Mouse (Mus musculus) heart, adult 18-20 months (tissue): ENCODE results near the gene Fam163b. TPM values are rescaled to one million over a fixed set of nuclear protein-coding genes. Genes with fewer than 3 reads are reported as not detected.
A peak's percentile ranks its signal among the peaks of the same experiment; 100 is the strongest.

Experiments used
- DNase-seq, 2 experiments: peaks; one replicate each; pipeline ENCODE4 v3.0.0; 2021 to 2022; ENCODE audit warnings: mixed read lengths in 1 of 2
- total RNA-seq, 2 experiments: library from RNA; stranded (reverse); gene quantifications; 2 replicates each; pipeline ENCODE4 v1.2.3; 2021

Gene Fam163b
- total RNA-seq, 2 experiments from 2014 or later: 0.37 to 0.39 TPM

DNA sequence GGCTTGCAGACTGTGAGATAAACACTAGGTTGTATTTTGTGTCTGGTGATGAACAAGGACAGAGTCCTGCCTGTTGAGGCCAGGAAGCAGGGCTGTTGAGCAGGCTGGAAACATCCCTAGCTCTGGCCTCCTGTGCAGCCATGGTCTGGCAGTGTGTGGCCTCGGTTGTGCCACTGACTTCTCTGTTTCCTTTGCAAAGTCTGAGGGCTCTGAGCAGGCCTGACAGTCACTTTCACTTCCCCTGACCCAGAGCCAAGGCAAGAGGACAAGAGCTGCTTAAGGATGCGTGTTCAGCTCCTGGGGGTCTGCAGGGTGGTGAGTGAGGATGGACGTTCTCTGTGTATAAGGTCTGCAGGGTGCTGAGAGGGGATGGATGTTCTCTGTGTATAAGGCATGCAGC is 13.3 kb downstream of the Fam163b start:
- no peak for DNase-seq

DNA sequence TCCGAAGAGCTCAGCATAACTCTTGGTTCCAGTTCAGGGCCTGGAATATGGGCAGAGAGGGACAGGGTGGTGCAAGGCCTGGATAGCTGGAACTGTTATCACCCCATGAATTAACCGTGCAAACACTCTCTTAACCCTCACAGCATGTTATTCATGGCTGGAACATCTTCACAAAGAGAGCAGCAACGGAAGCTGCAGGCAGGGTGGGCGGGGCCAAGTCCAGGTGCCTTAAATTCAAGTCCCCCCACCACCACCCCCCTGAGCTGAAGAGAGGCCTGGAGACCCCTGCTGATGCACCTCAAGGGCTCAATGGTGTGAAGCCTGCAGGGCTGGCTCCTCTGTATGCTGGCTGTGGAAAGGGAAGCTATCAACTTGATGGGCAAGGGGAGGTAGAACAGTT is 15.8 kb downstream of the Fam163b start:
- DNase-seq: no peak

DNA sequence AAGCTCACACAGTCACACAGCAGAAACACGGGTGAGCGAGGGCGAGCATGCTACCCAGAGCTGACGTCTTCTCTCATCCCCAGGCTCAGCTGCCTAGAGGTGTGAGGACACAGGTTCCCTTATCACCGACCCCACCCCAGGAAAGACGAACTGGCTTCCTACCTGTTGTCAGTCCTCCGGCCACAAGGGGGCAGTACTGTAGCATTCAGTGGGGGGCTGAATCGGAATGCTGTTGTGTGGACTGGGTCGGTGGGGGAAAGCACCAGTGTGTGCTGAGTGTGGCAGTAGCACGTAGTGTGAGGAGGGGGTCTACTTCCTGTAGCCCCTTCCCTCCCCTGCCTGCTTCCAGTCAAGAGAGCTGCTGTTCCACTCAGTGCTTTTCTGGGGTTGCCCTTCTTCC is 16.3 kb downstream of the Fam163b start:
- DNase-seq: peak; percentile 39 to 83

DNA sequence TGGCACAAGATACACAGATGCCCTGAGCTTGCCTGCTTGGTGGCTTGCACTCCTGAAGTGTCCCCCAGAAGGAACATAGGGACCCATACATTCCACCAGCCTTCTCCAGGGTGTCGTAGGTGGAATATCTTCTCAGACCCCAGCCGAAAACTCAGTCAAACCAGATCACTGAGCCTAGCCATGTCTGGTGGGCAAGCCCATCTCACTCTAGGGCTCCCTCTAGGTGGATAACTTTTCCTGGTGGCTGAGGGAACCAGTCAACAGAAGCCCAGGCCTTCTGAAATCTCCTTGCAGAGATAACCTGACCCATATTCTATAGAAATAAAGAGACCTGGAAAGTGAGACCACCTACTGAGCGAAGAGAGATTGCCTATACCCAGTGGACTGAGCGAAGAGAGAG is 19.2 kb downstream of the Fam163b start:
- no peak for DNase-seq

DNA sequence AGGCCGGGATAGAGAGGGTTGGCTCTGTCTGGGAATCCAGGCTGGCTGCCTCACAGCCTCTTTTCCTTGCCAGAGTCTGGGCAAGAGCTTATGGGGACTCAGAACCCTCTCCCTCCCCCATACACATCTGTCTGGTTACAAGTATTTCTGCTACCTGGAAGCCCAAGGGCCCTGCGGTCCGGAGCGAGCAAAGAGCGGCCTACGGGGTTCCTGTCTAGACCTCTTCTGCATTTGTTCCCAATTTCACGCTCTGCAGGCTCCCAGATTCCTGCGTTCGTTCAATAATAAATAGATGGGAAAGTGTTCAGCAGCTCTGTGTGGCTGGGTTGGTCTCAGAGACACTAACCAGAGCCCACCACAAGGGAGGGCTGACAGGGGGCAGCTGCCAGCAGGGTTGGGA is 19.7 kb downstream of the Fam163b start:
- DNase-seq: no peak

DNA sequence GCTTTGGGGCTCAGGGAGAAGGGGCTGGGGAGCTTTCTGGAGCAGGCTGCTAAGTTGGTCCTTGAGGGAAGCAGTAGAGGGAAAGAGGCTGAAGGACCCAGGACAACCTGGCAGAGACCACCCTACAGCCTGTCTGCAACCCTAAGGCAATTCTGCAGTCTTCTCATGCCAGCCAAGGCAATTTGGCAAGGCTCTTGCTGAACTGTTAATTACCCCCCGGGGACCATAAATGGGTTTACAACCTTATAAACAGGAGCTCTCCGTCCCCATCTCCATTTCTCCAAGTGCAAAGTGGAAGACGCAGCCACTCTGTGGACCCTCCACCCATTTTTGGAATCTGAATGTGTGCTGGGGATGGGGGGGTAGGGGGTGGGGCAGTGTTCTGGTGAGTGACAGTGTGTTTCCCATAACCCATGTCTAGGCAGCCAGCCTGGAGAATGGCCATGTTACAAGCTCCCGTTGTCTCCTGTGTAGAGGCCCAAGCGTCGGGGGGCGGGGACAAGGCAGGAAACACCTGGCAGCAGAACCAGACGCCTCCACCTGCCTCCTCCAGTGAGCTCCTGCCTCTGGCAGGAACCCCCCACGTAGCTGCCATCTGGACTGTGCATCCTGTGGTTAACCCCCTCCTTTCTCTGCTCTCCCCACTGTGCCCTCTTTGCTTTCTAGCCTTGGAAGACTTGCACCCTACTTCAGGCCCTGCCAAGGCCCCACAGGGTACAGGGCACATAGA is 20.5 kb downstream of the Fam163b start:
- peak in 1 of 2 experiments; percentile 22 for DNase-seq

DNA sequence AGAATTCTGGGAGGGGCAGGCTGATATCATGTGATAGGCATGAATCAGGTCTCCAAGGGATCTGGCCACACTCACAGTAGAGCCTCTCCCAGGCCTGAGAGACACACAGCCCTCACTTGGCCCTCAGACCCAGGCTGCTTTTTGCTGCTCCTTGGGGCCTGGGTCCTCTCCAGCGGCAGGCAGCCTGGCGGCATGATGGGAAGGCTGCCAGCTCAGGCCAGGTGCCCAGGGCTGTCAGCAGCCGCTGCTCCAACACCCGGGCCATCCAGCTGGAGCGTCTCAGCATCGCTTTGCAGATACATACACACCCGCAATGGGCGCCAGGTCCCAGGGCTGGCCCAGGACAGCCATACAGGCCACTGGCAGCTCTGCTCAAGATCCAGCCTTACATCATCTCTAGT is 22.1 kb downstream of the Fam163b start:
- peak; percentile 76 to 88 for DNase-seq

DNA sequence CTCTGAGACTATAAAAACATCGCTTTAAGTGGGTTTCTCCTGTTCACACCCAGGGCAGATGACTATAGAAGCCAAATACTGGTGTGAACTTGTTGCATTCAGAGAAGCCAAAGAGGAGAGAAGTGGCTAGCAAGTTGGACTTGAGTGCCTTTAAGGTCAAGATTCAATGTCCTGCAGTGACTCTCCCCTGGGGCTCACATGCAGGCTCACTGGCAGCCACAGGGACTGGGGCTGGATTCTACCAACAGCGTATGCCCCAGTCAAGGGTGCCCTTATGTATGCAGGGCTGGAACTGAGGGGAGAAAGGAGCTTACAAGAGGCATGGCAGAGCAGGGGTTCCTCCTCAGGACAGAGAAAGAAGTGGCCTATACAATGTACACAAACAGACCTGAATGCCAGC is 22.5 kb downstream of the Fam163b start:
- DNase-seq: no peak

DNA sequence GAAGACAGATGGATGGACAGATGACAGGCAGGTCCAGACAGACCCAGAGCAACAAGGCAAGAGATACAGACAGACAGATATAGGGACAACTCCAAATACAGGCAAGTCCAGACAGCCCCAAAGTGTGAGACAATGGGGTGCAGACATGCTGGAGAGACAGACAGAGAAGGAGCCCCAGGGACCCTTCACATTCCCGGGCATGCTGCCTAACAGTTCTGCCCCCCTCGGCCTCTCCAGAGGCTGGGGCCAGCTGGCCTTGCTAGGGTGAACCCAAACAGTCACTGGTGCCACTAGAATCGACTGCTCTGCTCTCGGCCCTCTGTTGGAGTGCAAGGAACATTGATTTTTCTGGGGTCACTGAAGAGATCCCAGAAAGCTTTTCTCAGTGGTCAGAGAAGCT is 23.8 kb downstream of the Fam163b start:
- no peak for DNase-seq

DNA sequence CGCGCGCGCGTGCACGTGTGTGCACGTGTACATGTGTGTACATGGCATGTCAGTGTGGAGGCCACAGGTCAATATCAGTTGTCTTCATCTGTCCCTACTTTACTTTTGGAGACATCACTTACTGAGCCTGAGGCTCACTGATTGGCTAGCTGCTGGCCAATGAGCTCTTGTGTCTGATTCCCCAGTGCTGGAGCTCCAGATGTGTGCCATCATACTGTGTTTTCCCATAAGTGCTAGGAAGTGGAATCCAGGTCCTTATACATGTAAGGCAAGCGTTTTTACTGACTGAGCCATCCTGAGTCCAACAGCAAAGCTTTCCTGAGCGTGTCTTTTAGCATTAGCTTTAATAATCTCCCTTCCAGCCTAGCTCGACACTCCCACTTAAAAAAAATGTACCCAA is 28.1 kb downstream of the Fam163b start:
- DNase-seq: no peak

DNA sequence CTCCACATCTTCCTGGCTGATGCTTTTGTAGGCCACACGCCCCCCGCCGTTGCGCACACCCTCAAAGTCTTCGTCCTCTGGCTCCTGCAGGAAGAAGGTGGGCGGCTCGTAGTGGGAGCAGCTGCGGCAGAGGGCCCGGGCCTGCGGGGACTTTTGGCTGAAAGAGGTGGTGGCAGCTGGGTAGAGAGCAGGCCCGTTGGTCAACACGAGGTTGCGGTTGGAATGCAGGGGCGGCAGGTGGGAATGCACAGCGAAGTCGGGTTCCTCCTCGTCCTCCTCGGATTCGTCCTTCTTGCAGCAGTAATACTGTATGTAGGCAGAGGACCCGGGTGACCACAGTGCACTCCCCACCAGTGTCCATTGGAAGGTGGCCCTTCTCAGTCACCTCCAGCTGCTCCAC is 29.7 kb downstream of the Fam163b start:
- no peak for DNase-seq

DNA sequence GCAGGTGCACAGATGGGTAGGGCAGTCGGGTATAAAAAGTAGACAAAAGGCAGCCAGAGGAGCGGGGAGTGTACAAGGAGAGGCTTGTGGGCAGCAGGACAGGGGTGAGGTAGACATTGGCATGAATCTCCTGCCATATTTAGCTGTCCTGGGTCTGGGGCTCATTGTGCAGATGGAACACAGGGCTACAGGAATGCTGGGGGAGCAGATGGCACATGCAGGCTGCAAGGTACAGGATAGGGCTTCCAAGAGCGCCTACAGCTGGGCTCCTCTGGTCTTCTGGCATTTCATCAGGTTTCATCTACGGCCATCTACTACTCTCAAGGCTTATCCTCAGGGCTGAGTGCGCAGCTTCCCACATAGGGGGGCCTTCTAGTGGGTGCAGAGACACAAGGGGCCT is 33.2 kb downstream of the Fam163b start:
- no peak for DNase-seq

DNA sequence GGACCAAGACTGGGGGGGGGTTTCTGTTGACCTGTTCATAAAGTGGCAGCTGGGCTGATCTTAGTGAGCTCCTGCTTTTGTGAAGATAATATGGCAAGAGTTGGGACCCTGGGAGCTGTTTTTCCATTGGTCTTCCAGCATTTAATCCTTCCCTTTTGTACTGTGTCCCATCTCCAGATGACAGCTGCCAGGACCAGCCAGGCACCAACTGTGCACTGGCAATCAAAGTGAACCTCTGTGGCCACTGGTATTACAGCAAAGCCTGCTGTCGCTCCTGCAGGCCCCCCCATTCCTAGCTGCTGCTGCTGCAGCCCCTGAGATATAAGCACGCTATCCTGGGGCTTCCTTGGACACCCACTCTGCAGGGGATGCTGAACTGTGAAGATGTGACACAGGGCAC is 34.1 kb downstream of the Fam163b start:
- DNase-seq: no peak

DNA sequence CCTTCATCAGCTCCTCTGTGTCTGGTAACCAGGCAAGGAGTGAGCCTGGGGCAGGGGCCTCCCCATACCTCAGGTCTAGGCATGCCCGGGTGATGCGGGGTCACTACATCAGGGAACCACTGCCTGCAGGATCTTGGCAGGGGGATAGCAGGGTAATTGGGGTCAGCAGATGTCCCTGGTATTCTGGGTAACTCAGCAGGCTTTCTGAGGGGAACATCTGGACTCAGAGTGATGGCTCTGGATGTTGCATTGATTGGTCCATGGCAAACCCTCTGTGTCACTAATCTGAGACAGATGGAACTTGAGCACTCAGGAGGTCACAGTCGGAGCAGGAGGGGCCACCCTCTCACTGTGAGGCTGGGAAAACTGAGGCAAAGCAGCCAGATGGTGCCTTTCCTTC is 35.5 kb downstream of the Fam163b start:
- DNase-seq: no peak

DNA sequence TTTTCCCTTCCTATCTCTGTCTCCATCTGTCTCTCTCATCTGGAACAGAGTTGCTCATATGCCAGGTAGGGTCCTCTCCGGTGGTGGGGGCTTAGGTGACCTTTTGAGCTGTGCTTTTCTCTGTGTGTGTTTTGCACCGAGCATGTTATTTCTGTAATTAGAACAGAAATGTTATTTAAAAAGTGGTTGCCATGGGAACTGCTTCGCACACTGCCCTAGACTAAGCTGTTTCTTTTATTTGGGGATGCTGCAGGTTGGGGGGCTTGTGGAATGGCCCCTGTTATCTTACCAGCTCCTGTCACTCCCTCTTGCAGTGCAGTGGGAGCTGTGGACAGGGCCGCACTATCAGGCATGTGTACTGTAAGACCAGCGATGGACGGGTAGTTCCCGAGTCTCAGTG is 38.7 kb downstream of the Fam163b start:
- DNase-seq: no peak

DNA sequence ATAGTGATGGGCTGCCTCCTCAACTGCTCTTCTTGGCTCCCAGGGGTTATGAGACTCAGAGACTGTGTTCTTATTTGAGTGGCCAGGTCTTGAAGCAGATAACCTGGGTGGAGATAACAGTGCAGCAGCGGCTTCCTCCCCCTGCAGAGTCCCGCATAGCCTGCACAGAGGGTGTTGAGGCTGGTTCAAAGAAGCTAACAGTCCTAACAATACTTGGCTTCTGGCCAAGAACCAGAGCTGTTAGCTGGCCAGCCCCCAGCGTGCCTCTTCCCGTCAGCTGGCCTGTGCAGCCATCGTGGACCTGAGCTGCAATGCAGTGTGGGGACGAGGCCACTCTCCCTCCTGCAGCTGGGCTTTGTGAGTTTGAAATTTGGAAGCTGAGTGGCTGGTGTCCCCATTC is 44.5 kb downstream of the Fam163b start:
- peak; percentile 68 to 75 for DNase-seq

DNA sequence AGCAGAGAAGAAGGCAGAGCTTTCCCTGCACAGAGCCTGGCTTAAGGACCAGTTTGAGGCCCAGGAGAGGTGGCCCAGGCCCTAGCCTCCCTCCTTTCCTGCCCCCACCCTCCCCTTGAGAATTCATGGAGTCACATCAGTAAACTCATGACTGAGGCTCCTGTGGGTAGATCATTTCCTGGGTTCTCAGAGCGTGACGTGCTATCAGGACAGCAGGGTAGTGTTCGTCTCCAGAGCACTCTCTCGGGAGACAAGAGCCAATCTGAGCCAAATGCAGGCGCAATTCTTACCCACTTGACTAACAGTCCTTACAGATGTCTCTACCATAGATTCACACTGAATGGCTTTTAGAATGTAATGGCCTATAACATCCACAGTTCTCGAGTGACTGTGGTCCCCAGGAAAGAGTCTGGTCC is 45.0 kb downstream of the Fam163b start:
- peak; percentile 36 to 50 for DNase-seq

DNA sequence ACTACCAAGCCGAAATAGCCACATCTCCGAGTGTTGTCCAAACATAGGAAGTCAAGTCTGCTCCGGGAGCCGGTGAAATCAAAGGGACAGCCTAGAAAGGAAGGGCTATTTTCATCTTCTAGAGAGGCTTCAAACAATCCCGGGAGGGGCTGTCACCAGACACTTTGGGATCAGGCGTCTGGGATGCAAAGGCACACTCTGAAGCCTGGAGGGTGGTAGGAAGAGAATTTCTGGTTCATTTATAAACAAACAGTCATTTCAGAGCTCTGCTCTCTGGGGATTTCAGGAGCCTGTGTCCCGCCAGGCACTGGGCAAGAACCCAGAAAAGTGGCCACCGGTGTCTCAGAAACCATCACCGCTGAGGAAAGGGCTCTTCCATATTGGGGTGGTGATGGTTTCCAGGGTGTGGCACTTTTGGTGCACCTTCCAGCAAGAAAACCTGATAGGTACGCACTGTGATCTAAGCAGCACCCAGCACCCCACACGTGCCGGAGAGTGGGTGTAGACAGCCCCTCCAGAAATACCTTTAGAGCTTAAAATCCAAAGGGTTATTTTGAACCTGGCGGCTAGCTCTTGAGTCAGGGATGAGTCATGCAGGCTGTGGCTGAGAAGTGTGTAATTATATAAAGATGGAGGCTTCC is 45.8 kb downstream of the Fam163b start:
- peak; percentile 25 to 42 for DNase-seq

DNA sequence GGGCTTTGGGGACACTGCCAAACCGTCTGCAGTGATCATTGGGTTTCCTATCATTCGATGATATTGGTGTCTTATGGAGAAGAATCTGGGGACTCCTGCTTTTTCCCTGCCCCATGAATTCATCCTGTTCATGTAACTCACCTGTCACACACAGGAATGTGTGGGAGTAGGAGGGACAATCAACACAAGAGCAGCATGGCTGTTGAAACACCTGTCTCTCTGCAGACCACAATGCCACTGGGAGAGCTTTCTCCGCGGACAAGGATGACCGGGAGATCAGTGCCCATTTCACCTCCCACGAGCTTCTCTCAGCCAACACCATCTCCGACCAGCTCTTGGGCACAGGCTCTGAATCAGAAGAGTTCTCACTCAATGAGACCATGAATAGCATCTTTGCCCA is 47.1 kb downstream of the Fam163b start:
- DNase-seq: no peak

DNA sequence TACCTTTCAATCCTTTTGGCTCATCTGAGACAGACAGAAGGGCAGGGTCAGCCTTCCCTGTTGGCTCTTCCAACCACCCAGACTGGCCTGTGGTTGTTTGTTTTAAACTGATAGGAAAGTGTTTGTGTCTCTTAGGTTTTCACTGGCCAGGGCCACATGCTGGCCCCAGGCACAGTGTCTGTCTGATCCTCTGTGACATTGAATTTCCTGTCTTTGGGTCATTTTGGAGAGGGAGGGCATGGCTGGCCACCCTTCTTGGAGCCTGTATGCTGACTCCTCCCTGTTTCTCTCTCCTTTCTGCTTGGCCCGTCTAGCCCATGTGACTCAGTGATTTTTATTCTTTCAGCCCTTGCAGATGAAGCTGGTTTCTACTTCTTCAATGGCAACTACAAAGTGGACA is 53.1 kb downstream of the Fam163b start:
- DNase-seq: peak in 1 of 2 experiments; percentile 54

DNA sequence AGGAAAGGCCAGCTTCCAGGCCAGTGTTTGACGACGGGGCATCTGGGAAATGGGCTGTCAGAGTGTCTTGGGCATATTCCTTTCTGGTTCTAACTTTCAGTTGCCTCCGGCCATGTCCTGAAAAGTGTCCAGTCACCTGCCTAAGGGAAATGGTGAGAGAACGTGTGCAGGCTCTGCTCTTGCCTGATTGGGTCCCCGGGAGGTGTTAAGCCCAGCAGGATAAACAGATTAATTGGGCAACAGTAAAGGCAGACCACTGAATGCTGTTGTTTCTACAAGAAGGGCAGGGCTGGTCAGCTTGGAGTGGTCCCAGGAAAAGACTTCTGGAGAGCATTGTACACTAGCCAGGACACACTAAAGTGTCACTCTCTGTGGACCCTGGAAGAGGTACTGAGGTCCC is 53.6 kb downstream of the Fam163b start:
- peak in 1 of 2 experiments; percentile 42 for DNase-seq

DNA sequence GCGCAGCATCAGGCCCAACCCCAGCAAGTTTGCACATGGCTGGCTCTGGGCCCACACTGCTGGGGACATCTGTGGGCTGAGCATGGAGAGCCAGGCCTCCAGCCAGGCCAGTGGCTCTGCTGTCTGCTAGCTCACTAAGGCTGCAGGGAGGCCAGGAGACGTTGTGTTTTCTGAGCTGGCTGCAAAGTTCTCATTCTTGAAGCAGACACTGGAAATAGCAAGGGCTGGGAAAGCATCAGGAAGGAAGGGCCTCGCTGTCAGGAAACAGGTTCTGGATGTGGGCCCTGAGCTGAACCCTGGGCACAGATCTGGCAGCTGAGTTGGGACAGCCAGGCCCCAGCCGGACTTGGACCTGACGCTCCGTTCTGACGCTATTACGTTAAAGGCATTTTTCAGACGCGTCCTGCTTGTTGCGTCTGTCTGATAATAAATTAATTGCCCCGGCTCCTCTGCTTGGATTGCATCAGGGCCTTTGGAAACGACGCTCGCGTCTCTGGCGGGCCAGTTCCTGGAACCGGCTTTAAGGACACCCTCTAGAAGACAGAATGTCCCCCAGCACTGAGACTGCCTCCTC is 54.1 kb downstream of the Fam163b start:
- peak; percentile 86 to 91 for DNase-seq

DNA sequence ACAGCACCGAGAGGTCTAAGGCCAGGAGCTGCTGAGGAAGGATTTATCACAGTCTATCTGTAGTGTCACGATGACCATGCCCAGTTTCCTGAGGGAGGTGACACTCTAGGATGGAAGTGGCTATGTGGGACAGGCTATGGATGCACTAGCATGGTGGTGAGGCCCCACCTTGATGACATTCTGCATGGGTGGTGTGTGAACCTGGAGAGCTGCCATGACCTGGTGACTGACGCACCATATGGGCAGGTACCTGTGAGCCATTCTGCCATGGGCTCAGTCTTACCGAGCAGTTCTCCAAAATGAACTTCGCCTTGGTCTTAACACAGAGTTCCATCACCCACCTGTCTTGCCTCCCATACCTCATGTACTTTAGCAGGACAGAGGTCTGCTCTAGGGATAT is 54.7 kb downstream of the Fam163b start:
- DNase-seq: no peak

DNA sequence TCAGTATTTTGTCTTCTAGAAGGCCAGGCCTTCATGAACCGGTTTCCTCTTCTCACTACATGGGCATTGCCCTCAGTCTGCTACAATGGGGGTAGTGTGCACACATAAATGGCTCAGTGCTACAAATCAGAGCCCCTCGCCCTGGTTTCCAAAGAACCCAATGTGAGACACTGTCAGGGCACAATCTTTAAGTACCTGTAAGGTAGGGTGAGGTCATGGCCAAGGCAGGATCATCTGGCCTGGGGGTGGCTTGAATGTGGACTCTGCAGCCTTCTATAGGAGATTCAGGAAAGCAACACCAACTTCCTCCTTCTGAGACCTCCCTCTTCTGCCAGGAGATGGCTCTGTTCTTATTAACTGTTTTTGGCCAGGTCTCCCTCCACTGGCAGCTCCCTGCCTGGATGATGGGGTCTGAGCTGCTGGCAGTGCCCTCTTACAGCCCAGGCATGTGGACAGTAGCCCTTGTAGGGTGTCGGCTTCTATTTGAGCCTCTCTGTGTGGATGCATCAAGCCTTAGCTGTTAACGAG is 55.7 kb downstream of the Fam163b start:
- DNase-seq: no peak
